In the genomic region with DNA sequence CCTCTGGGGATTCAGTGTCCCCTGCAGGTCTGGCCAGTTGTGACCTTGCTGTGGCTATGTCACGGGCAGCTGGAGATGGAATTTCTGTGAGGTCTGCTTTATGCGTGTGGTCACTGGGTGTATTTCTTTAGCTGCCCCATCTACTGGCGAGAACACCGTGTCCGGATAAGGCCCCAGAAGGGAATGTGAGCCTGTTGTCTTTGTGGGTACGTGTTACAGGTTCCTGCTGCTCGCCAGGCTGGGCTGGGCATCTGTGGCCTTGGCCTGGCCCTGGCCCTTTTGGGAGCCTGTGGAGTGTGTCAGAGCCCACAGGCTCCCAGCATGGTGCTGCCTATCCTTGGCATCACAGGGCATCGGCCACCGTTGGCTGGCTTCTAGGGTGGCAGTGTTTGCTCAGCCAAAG, we compare ENCODE assay signal across 11 mouse cellular contexts. TPM values are rescaled to one million over a fixed set of nuclear protein-coding genes. Genes with fewer than 3 reads are reported as not detected.
A peak's percentile ranks its signal among the peaks of the same experiment; 100 is the strongest.
DNase-seq lines count a peak whose midpoint lies in the region; ATAC-seq lines count a peak whose summit lies in the region.
"Had no signal": no experiment of that assay in that cellular context is flagged by ENCODE, and none has a peak within 500 bp of the region (broad histone marks: within the 10 kb centered on the region; RNA-seq: fewer than 3 reads in every experiment).

No protein-coding gene starts in this region.

- peak; percentile 72 for DNase-seq in cerebellum, adult 11-12 months
- peak; percentile 38 for DNase-seq in left cerebral cortex, postnatal 4 days
- DNase-seq in left cerebral cortex, adult 11 months (ENCODE audit: low spot score): no peak
- peak; percentile 31 to 45 for DNase-seq in cerebellum, postnatal 14 days
- DNase-seq in kidney, postnatal 14 days: peak; percentile 71
- DNase-seq in yolk sac, embryonic 10.5 days (ENCODE audit: low spot score): no peak
- no peak for DNase-seq in urinary bladder, postnatal 4 days (ENCODE audit: low spot score in 2 of 2)
- DNase-seq: lung, adult 2 months had no signal

- ATAC-seq in cerebellum, adult (ENCODE audit: insufficient number of reproducible peaks, low FRiP score, low TSS enrichment): no peak
- ATAC-seq: intestine, postnatal 0 days; midbrain, embryonic 16.5 days had no signal

- intact Hi-C loops in left cerebral cortex, postnatal 4 days (cut with DNase I): no loop called here

RNA-seq across cellular contexts. Expression of gene Aif1l, which starts 4.8 kb away (rescaled TPM):
- total RNA-seq in left cerebral cortex, postnatal 4 days (2021): 10 to 100 TPM; 10.5 to 14.1 TPM

RNA-seq across cellular contexts. Expression of gene Nup214, which starts 19.5 kb away (rescaled TPM):
- 10 to 100 TPM; 54.0 to 59.8 TPM for total RNA-seq in left cerebral cortex, postnatal 4 days (2021)

Comparison
In these comparisons a context has a peak if more than half of its experiments do, and no peak if none do; other contexts are left out.
1. DNase-seq: peak in cerebellum, adult 11-12 months (single experiment), left cerebral cortex, postnatal 4 days (single experiment), cerebellum, postnatal 14 days (2 of 2) and kidney, postnatal 14 days (single experiment); none in left cerebral cortex, adult 11 months (single experiment), yolk sac, embryonic 10.5 days (single experiment) and urinary bladder, postnatal 4 days (0 of 2).